29 mouse cellular contexts compared by ENCODE assay signal in genomic region chr9:92562416-92562815, GRCm38 (mm10). TPM values are rescaled to one million over a fixed set of nuclear protein-coding genes. Genes with fewer than 3 reads are reported as not detected.
DNase-seq lines count a peak whose midpoint lies in the region; ATAC-seq lines count a peak whose summit lies in the region.
"Had no signal": no experiment of that assay in that cellular context is flagged by ENCODE, and none has a peak within 500 bp of the region (broad histone marks: within the 10 kb centered on the region; RNA-seq: fewer than 3 reads in every experiment).

No protein-coding gene starts in this region.

- 44% methylated on average over 5 of the region's 5 CpGs for WGBS in intestine, embryonic 14.5 days
- 66% methylated on average over 5 of the region's 5 CpGs for WGBS in intestine, embryonic 15.5 days
- 84% methylated on average over 5 of the region's 5 CpGs for WGBS in midbrain, embryonic 11.5 days
- 86% methylated on average over 5 of the region's 5 CpGs for WGBS in midbrain, embryonic 16.5 days
- 90% methylated on average over 5 of the region's 5 CpGs for WGBS in hindbrain, embryonic 12.5 days

- peak; percentile 33 to 82 for DNase-seq in adrenal gland, adult (ENCODE audit: inconsistent age in 2 of 2, low spot score in 1 of 2)
- DNase-seq in adrenal gland, adult 18-20 months (ENCODE audit: low spot score in 2 of 2), result no peak
- DNase-seq in intestine, embryonic 14.5 days (ENCODE audit: low spot score), result no peak
- DNase-seq in midbrain, embryonic 11.5 days (ENCODE audit: low spot score, missing footprints), result peak; percentile 39
- no peak for DNase-seq in cerebellum, adult 9-11 months
- DNase-seq: adrenal gland, adult 8-10 months; adrenal gland, postnatal 25 days; cerebellum, adult 18-20 months; cerebellum, adult 9-10 months; cerebellum, postnatal 25 days; gastrocnemius, postnatal 25 days; heart, adult 2 months; heart, postnatal 14 days; kidney, adult 18-20 months had no signal

- H3K27ac ChIP-seq in intestine, embryonic 14.5 days (ENCODE audit: low read depth), result peak overlapping the region; percentile 44; the same call in 1 of the 2 replicates
- H3K27ac ChIP-seq in intestine, embryonic 15.5 days, result no peak overlapping the region
- no peak overlapping the region for H3K27ac ChIP-seq in midbrain, embryonic 11.5 days (ENCODE audit: low read depth, low read length)
- H3K27ac ChIP-seq in midbrain, embryonic 16.5 days (ENCODE audit: low read length), result no peak overlapping the region
- no peak overlapping the region for H3K27ac ChIP-seq in hindbrain, embryonic 12.5 days
- H3K27ac ChIP-seq: embryonic facial prominence, embryonic 12.5 days; embryonic facial prominence, embryonic 15.5 days; forebrain, embryonic 12.5 days; forebrain, embryonic 15.5 days; heart, adult 2 months; heart, embryonic 10.5 days; heart, embryonic 13.5 days; hindbrain, embryonic 13.5 days had no signal

- no peak for ATAC-seq in intestine, embryonic 14.5 days (replicated peaks; ENCODE audit: low FRiP score, low TSS enrichment, low read depth)
- no peak for ATAC-seq in intestine, embryonic 15.5 days
- ATAC-seq in midbrain, embryonic 11.5 days (ENCODE audit: low FRiP score), result no peak
- ATAC-seq in midbrain, embryonic 16.5 days, result no peak
- no peak for ATAC-seq in hindbrain, embryonic 12.5 days (ENCODE audit: low FRiP score)
- ATAC-seq: activated CD4-positive, CD25-positive, alpha-beta regulatory T cell, adult 4 months; CD4-positive, CD25-positive, alpha-beta regulatory T cell, adult 4 months; forebrain, embryonic 15.5 days; hindbrain, embryonic 16.5 days had no signal

- H3K36me3 ChIP-seq in intestine, embryonic 14.5 days (ENCODE audit: control insufficient read depth, insufficient read depth, low read length), result peaks cover 3% of the 10 kb centered on the region; the same call in 1 of the 2 replicates
- H3K36me3 ChIP-seq in intestine, embryonic 15.5 days, result no peaks in the 10 kb centered on the region
- no peaks in the 10 kb centered on the region for H3K36me3 ChIP-seq in midbrain, embryonic 11.5 days (ENCODE audit: control insufficient read depth, insufficient read depth, low read length)
- peaks cover 2% of the 10 kb centered on the region; the same call in 1 of the 2 replicates for H3K36me3 ChIP-seq in midbrain, embryonic 16.5 days (ENCODE audit: control insufficient read depth, insufficient read depth, low read length)
- H3K36me3 ChIP-seq in hindbrain, embryonic 12.5 days, result 0 out of 2 replicates have a peak, but pooled peaks cover 6% of the 10 kb centered on the region
- H3K36me3 ChIP-seq: embryonic facial prominence, embryonic 15.5 days; forebrain, embryonic 12.5 days; forebrain, embryonic 15.5 days; heart, embryonic 10.5 days; heart, embryonic 13.5 days; hindbrain, embryonic 13.5 days had no signal

- peaks cover 33% of the 10 kb centered on the region for H3K4me1 ChIP-seq in intestine, embryonic 14.5 days (replicated peaks; ENCODE audit: control insufficient read depth, insufficient read depth, low read length)
- peaks cover 11% of the 10 kb centered on the region for H3K4me1 ChIP-seq in intestine, embryonic 15.5 days (replicated peaks)
- H3K4me1 ChIP-seq in midbrain, embryonic 11.5 days (ENCODE audit: control insufficient read depth, insufficient read depth, low read length), result peaks cover 4% of the 10 kb centered on the region
- H3K4me1 ChIP-seq in midbrain, embryonic 16.5 days (ENCODE audit: control insufficient read depth, insufficient read depth, low read length), result no peaks in the 10 kb centered on the region; the same call in 1 of the 2 replicates
- peaks cover 14% of the 10 kb centered on the region for H3K4me1 ChIP-seq in hindbrain, embryonic 12.5 days

- H3K27me3 ChIP-seq in intestine, embryonic 14.5 days (replicated peaks; ENCODE audit: control insufficient read depth, insufficient read depth, low read length), result no peaks in the 10 kb centered on the region
- H3K27me3 ChIP-seq in intestine, embryonic 15.5 days (replicated peaks), result no peaks in the 10 kb centered on the region
- no peaks in the 10 kb centered on the region for H3K27me3 ChIP-seq in midbrain, embryonic 11.5 days (ENCODE audit: control insufficient read depth, insufficient read depth, low read length)
- H3K27me3 ChIP-seq in midbrain, embryonic 16.5 days (ENCODE audit: control insufficient read depth, insufficient read depth, low read depth, low read length), result no peaks in the 10 kb centered on the region
- H3K27me3 ChIP-seq in hindbrain, embryonic 12.5 days, result no peaks in the 10 kb centered on the region
- H3K27me3 ChIP-seq: embryonic facial prominence, embryonic 12.5 days; embryonic facial prominence, embryonic 15.5 days; forebrain, embryonic 12.5 days; forebrain, embryonic 15.5 days; heart, embryonic 13.5 days; hindbrain, embryonic 13.5 days had no signal

- H3K9me3 ChIP-seq in intestine, embryonic 14.5 days (ENCODE audit: control insufficient read depth, low read length), result no peaks in the 10 kb centered on the region
- no peaks in the 10 kb centered on the region for H3K9me3 ChIP-seq in intestine, embryonic 15.5 days
- H3K9me3 ChIP-seq in midbrain, embryonic 11.5 days (ENCODE audit: control insufficient read depth, low read length), result no peaks in the 10 kb centered on the region
- peaks cover 5% of the 10 kb centered on the region; the same call in 1 of the 2 replicates for H3K9me3 ChIP-seq in midbrain, embryonic 16.5 days (replicated peaks; ENCODE audit: control insufficient read depth, low read length, poor library complexity, severe bottlenecking)
- no peaks in the 10 kb centered on the region for H3K9me3 ChIP-seq in hindbrain, embryonic 12.5 days (replicated peaks)
- H3K9me3 ChIP-seq: embryonic facial prominence, embryonic 12.5 days; embryonic facial prominence, embryonic 15.5 days; forebrain, embryonic 12.5 days; forebrain, embryonic 15.5 days; heart, embryonic 10.5 days; heart, embryonic 13.5 days; hindbrain, embryonic 13.5 days had no signal

- no peak overlapping the region for H3K4me3 ChIP-seq in intestine, embryonic 14.5 days (ENCODE audit: low read depth, low read length)
- no peak overlapping the region for H3K4me3 ChIP-seq in intestine, embryonic 15.5 days (replicated peaks)
- H3K4me3 ChIP-seq in midbrain, embryonic 11.5 days (ENCODE audit: low read depth, low read length), result no peak overlapping the region
- no peak overlapping the region for H3K4me3 ChIP-seq in midbrain, embryonic 16.5 days (ENCODE audit: low read depth, low read length)
- H3K4me3 ChIP-seq in hindbrain, embryonic 12.5 days, result no peak overlapping the region
- H3K4me3 ChIP-seq: embryonic facial prominence, embryonic 12.5 days; embryonic facial prominence, embryonic 15.5 days; erythroblast, embryonic 14.5 days; forebrain, embryonic 12.5 days; forebrain, embryonic 15.5 days; heart, adult 2 months; heart, embryonic 10.5 days; heart, embryonic 13.5 days; hindbrain, embryonic 13.5 days had no signal

- no peak overlapping the region for H3K9ac ChIP-seq in intestine, embryonic 14.5 days (ENCODE audit: low read length)
- H3K9ac ChIP-seq in intestine, embryonic 15.5 days, result no peak overlapping the region
- H3K9ac ChIP-seq in midbrain, embryonic 11.5 days (ENCODE audit: low read length), result no peak overlapping the region
- no peak overlapping the region for H3K9ac ChIP-seq in midbrain, embryonic 16.5 days (ENCODE audit: low read depth, low read length)
- H3K9ac ChIP-seq in hindbrain, embryonic 12.5 days, result no peak overlapping the region
- H3K9ac ChIP-seq: embryonic facial prominence, embryonic 12.5 days; embryonic facial prominence, embryonic 15.5 days; forebrain, embryonic 12.5 days; forebrain, embryonic 15.5 days; heart, embryonic 13.5 days; hindbrain, embryonic 13.5 days had no signal

- no peak overlapping the region for H3K4me2 ChIP-seq in intestine, embryonic 14.5 days (ENCODE audit: low read length)
- H3K4me2 ChIP-seq in intestine, embryonic 15.5 days (replicated peaks), result no peak overlapping the region
- no peak overlapping the region for H3K4me2 ChIP-seq in midbrain, embryonic 11.5 days
- no peak overlapping the region for H3K4me2 ChIP-seq in midbrain, embryonic 16.5 days (ENCODE audit: low read length)
- no peak overlapping the region for H3K4me2 ChIP-seq in hindbrain, embryonic 12.5 days (replicated peaks)
- H3K4me2 ChIP-seq: embryonic facial prominence, embryonic 12.5 days; embryonic facial prominence, embryonic 15.5 days; forebrain, embryonic 12.5 days; forebrain, embryonic 15.5 days; heart, embryonic 13.5 days; hindbrain, embryonic 13.5 days had no signal

RNA-seq across cellular contexts. Expression of gene Plod2, which starts 20.4 kb away (rescaled TPM):
- total RNA-seq in adrenal gland, adult 18-20 months (2021), result 100 to 1,000 TPM; 247 to 280 TPM
- polyA plus RNA-seq in intestine, embryonic 14.5 days (2014; fragmentation: Nextera tagmentation; extraction: Ambion mirVana), result 49.1 and 53.7 TPM in 2 replicates
- 48.1 and 53.8 TPM in 2 replicates for polyA plus RNA-seq in intestine, embryonic 15.5 days (2015; fragmentation: Nextera tagmentation; extraction: Ambion mirVana)
- polyA plus RNA-seq in midbrain, embryonic 11.5 days (2014; fragmentation: Nextera tagmentation; extraction: Ambion mirVana), result 25.2 and 26.6 TPM in 2 replicates
- 12.1 and 12.8 TPM in 2 replicates for polyA plus RNA-seq in midbrain, embryonic 16.5 days (2015; fragmentation: Nextera tagmentation; extraction: Ambion mirVana)
- polyA plus RNA-seq in hindbrain, embryonic 12.5 days (2016; fragmentation: Nextera tagmentation; extraction: Ambion mirVana), result 48.6 and 58.2 TPM in 2 replicates
- total RNA-seq: MEL had no signal
- polyA plus RNA-seq: erythroblast, embryonic 14.5 days had no signal

Comparison
In these comparisons a context has a peak if more than half of its experiments do, and no peak if none do; other contexts are left out.
1. DNase-seq: peak in adrenal gland, adult (2 of 2) and midbrain, embryonic 11.5 days (single experiment); none in adrenal gland, adult 18-20 months (0 of 2), intestine, embryonic 14.5 days (single experiment) and cerebellum, adult 9-11 months (single experiment).